Mouse (Mus musculus) cerebellum, postnatal 25 days (tissue): ENCODE data around the gene Tbc1d4.
A peak's percentile ranks its signal among the peaks of the same experiment; 100 is the strongest.

Experiments
- DNase-seq, 2 experiments: peaks; one replicate each; pipeline ENCODE4 v3.0.0; 2021; ENCODE audit warnings: mixed read lengths in 2 of 2

The Tbc1d4 gene

GRCm38 (mm10) chr14:101530455-101530854 is 78.5 kb downstream of the Tbc1d4 start:
- no peak for DNase-seq

GRCm38 (mm10) chr14:101529194-101529593 is 79.8 kb downstream of the Tbc1d4 start:
- DNase-seq = no peak

- no peak for DNase-seq
Measured at GRCm38 (mm10) chr14:101527420-101527996, 81.5 kb downstream of the Tbc1d4 start.

- no peak for DNase-seq
Measured at GRCm38 (mm10) chr14:101526478-101526877, 82.5 kb downstream of the Tbc1d4 start.

- no peak for DNase-seq
Measured at GRCm38 (mm10) chr14:101519964-101520363, 89.0 kb downstream of the Tbc1d4 start.

GRCm38 (mm10) chr14:101518259-101518658 is 90.7 kb downstream of the Tbc1d4 start:
- DNase-seq = no peak

- DNase-seq = no peak
Measured at GRCm38 (mm10) chr14:101517801-101518200, 91.2 kb downstream of the Tbc1d4 start.

- peak in 1 of 2 experiments; percentile 67 for DNase-seq
Measured at GRCm38 (mm10) chr14:101517341-101517740, 91.7 kb downstream of the Tbc1d4 start.

- DNase-seq = no peak
Measured at GRCm38 (mm10) chr14:101516864-101517263, 92.1 kb downstream of the Tbc1d4 start.

GRCm38 (mm10) chr14:101516031-101516430 is 93.0 kb downstream of the Tbc1d4 start:
- DNase-seq = no peak

- no peak for DNase-seq
Measured at GRCm38 (mm10) chr14:101515271-101515670, 93.7 kb downstream of the Tbc1d4 start.

- no peak for DNase-seq
Measured at GRCm38 (mm10) chr14:101514557-101514971, 94.4 kb downstream of the Tbc1d4 start.

GRCm38 (mm10) chr14:101513163-101513562 is 95.8 kb downstream of the Tbc1d4 start:
- no peak for DNase-seq

GRCm38 (mm10) chr14:101511410-101511809 is 97.6 kb downstream of the Tbc1d4 start:
- no peak for DNase-seq

GRCm38 (mm10) chr14:101510540-101511313 is 98.3 kb downstream of the Tbc1d4 start:
- no peak for DNase-seq

- no peak for DNase-seq
Measured at GRCm38 (mm10) chr14:101509759-101510158, 99.2 kb downstream of the Tbc1d4 start.

- no peak for DNase-seq
Measured at GRCm38 (mm10) chr14:101507956-101508355, 101.0 kb downstream of the Tbc1d4 start.

- DNase-seq = peak; percentile 60
Measured at GRCm38 (mm10) chr14:101507146-101507545, 101.8 kb downstream of the Tbc1d4 start.

- no peak for DNase-seq
Measured at GRCm38 (mm10) chr14:101505805-101506204, 103.2 kb downstream of the Tbc1d4 start.

- no peak for DNase-seq
Measured at GRCm38 (mm10) chr14:101504473-101505200, 104.4 kb downstream of the Tbc1d4 start.

- DNase-seq = no peak
Measured at GRCm38 (mm10) chr14:101503168-101503961, 105.6 kb downstream of the Tbc1d4 start.

GRCm38 (mm10) chr14:101501868-101502267 is 107.1 kb downstream of the Tbc1d4 start:
- no peak for DNase-seq

- no peak for DNase-seq
Measured at GRCm38 (mm10) chr14:101501452-101501851, 107.5 kb downstream of the Tbc1d4 start.
